Mouse (Mus musculus) kidney, adult 2 months (tissue): Measurements from ENCODE around the gene Ftl1.

Experiments
- CTCF ChIP-seq: fragments of 200-500 bp; conservative IDR thresholded peaks from 2 replicates; pipeline ENCODE4 v1.5.1; 2011; ENCODE audit warnings: low read depth, mild to moderate bottlenecking, control low read depth, low read length, moderate library complexity, mixed read lengths; ENCODE audit not compliant: insufficient read depth, insufficient read length
- POLR2A ChIP-seq: fragments of 200-500 bp; IDR thresholded peaks from one replicate; pipeline ENCODE4 v1.6.1; 2011; ENCODE audit warnings: low read depth, low read length, control low read depth

DNA sequence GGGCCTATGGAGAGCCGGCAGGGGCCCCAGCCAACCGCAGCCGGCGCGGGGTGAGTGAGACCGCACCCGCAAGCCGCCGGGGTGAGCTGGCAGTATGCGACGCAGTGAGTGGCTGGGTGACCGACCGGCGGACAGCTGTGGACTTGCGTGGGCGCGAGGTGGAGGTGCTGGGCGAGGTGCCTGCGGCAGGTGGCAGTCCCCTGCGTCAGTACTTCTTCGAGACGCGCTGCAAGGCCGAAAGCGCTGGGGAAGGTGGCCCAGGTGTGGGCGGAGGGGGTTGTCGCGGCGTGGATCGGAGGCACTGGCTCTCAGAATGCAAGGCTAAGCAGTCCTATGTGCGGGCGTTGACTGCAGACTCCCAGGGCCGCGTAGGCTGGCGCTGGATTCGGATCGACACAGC, 44.0 kb downstream of the Ftl1 start:
- TF ChIP-seq CTCF: no peak
- no peak for TF ChIP-seq POLR2A
